Mouse (Mus musculus) midbrain, embryonic 16.5 days (tissue): ENCODE measurements around the gene Vmn2r89. TPM values are rescaled to one million over a fixed set of nuclear protein-coding genes. Genes with fewer than 3 reads are reported as not detected.
"Not testable (repeated sequence)": the region's sequence is repeated elsewhere in the genome, so short reads cannot be mapped to it uniquely, and the experiment has no call there.

Source experiments
- ATAC-seq: fragments of 200-750 bp; cut with Nextera tagmentation; 2 replicates; pipeline ENCODE4 v1.8.0; 2017; ENCODE audit warnings: moderate TSS enrichment
- H3K27ac ChIP-seq: fragments of 300-500 bp; sonication (generic); 2 replicates; pipeline ENCODE4 v1.5.1; 2014; ENCODE audit warnings: mild to moderate bottlenecking, low read length, mixed read lengths
- H3K27me3 ChIP-seq: fragments of 300-500 bp; sonication (generic); 2 replicates; pipeline ENCODE4 v1.6.1; 2014; ENCODE audit warnings: low read depth, low read length, mixed read lengths; ENCODE audit not compliant: control insufficient read depth, insufficient read depth
- H3K36me3 ChIP-seq: fragments of 300-500 bp; sonication (generic); 2 replicates; pipeline ENCODE4 v1.6.1; 2014; ENCODE audit warnings: mild to moderate bottlenecking, low read length, moderate library complexity, mixed read lengths; ENCODE audit not compliant: control insufficient read depth, insufficient read depth
- H3K4me1 ChIP-seq: fragments of 300-500 bp; sonication (generic); 2 replicates; pipeline ENCODE4 v1.6.1; 2014; ENCODE audit warnings: mild to moderate bottlenecking, low read length, mixed read lengths; ENCODE audit not compliant: control insufficient read depth, insufficient read depth
- H3K4me2 ChIP-seq: fragments of 300-500 bp; sonication (generic); 2 replicates; pipeline ENCODE4 v1.6.1; 2014; ENCODE audit warnings: mild to moderate bottlenecking, low read length, mixed read lengths
- H3K4me3 ChIP-seq: fragments of 300-500 bp; sonication (generic); 2 replicates; pipeline ENCODE4 v1.5.1; 2014; ENCODE audit warnings: low read depth, mild to moderate bottlenecking, low read length, moderate library complexity, mixed read lengths
- H3K9ac ChIP-seq: fragments of 300-500 bp; sonication (generic); 2 replicates; pipeline ENCODE4 v1.6.1; 2014; ENCODE audit warnings: low read depth, low read length, mixed read lengths
- H3K9me3 ChIP-seq: fragments of 300-500 bp; sonication (generic); replicated peaks from 2 replicates; pipeline ENCODE4 v1.6.1; 2014; ENCODE audit warnings: mild to moderate bottlenecking, low read length, mixed read lengths; ENCODE audit not compliant: control insufficient read depth, poor library complexity, severe bottlenecking
- whole genome bisulfite sequencing: fragments of 180-500 bp; shearing (Covaris S2); extraction: QIAGEN DNeasy Blood & Tissue Kit; methylation state at CpG from one replicate; pipeline ENCODE4 v1.1.7; 2014; 5-methylcytosine and 5-hydroxymethylcytosine counted together
- polyA plus RNA-seq: library from polyadenylated mRNA; unstranded; fragments of >200 nt; fragmentation: Nextera tagmentation; extraction: Ambion mirVana; gene quantifications from 2 replicates; pipeline ENCODE4 v1.2.1, GENCODE M21; 2015

Vmn2r89 gene
- polyA plus RNA-seq, 1 experiment from 2014 or later: not detected

- Histone ChIP-seq H3K4me2 (no peak overlapping the region), H3K4me1 (no peaks in the 10 kb centered on the region), H3K27ac (no peak overlapping the region), H3K36me3 (no peaks in the 10 kb centered on the region), H3K4me3 (no peak overlapping the region), H3K9me3 (no peaks in the 10 kb centered on the region), H3K9ac (no peak overlapping the region), H3K27me3 (no peaks in the 10 kb centered on the region)
- WGBS: 89% methylated on average over 5 of the region's 5 CpGs
- ATAC-seq: no peak
Measured at GRCm38 (mm10) chr14:51482051-51482715, 30.5 kb downstream of the Vmn2r89 start.

- not testable (repeated sequence) for ATAC-seq, H3K36me3 ChIP-seq, H3K4me2 ChIP-seq, H3K4me3 ChIP-seq, H3K4me1 ChIP-seq, H3K9me3 ChIP-seq, H3K9ac ChIP-seq, H3K27ac ChIP-seq, H3K27me3 ChIP-seq
- 85% methylated on average over 10 of the region's 10 CpGs for WGBS
Measured at GRCm38 (mm10) chr14:51482971-51483381, 31.3 kb downstream of the Vmn2r89 start.

- no peak for ATAC-seq
- no peaks in the 10 kb centered on the region for H3K4me1 ChIP-seq
- H3K4me2 ChIP-seq: no peak overlapping the region
- no peaks in the 10 kb centered on the region for H3K9me3 ChIP-seq
- no peaks in the 10 kb centered on the region for H3K27me3 ChIP-seq
- H3K4me3 ChIP-seq: no peak overlapping the region
- no peak overlapping the region for H3K27ac ChIP-seq
- WGBS: 100% methylated on average over 1 of the region's 1 CpGs
- H3K9ac ChIP-seq: no peak overlapping the region
- H3K36me3 ChIP-seq: no peaks in the 10 kb centered on the region
Measured at GRCm38 (mm10) chr14:51483671-51484070, 32.0 kb downstream of the Vmn2r89 start.

- WGBS: 87% methylated on average over 1 of the region's 1 CpGs
- H3K36me3 ChIP-seq: no peaks in the 10 kb centered on the region
Measured at GRCm38 (mm10) chr14:51486111-51486510, 34.5 kb downstream of the Vmn2r89 start.

GRCm38 (mm10) chr14:51495781-51496180 is 44.1 kb downstream of the Vmn2r89 start:
- Histone ChIP-seq H3K9me3 (no peaks in the 10 kb centered on the region), H3K4me3 (no peak overlapping the region), H3K4me1 (no peaks in the 10 kb centered on the region), H3K9ac (no peak overlapping the region), H3K27ac (no peak overlapping the region), H3K4me2 (no peak overlapping the region), H3K27me3 (no peaks in the 10 kb centered on the region), H3K36me3 (no peaks in the 10 kb centered on the region)
- 90% methylated on average over 2 of the region's 2 CpGs for WGBS
- ATAC-seq: no peak

More at GRCm38 (mm10) chr14:51486111-51486510, 34.5 kb downstream of the Vmn2r89 start:
- Histone ChIP-seq H3K4me3 (no peak overlapping the region), H3K4me2 (no peak overlapping the region), H3K9me3 (no peaks in the 10 kb centered on the region), H3K9ac (no peak overlapping the region), H3K4me1 (no peaks in the 10 kb centered on the region), H3K27me3 (no peaks in the 10 kb centered on the region), H3K27ac (no peak overlapping the region)
- ATAC-seq: no peak

GRCm38 (mm10) chr14:51496955-51497354 is 45.3 kb downstream of the Vmn2r89 start:
- no peaks in the 10 kb centered on the region for H3K9me3 ChIP-seq
- no peak overlapping the region for H3K4me3 ChIP-seq
- no peak overlapping the region for H3K4me2 ChIP-seq
- H3K36me3 ChIP-seq: no peaks in the 10 kb centered on the region
- WGBS: 90% methylated on average over 1 of the region's 1 CpGs
- H3K27ac ChIP-seq: no peak overlapping the region
- no peak overlapping the region for H3K9ac ChIP-seq
- no peaks in the 10 kb centered on the region for H3K27me3 ChIP-seq
- no peak for ATAC-seq
- H3K4me1 ChIP-seq: no peaks in the 10 kb centered on the region

- no peaks in the 10 kb centered on the region for H3K27me3 ChIP-seq
- no peak overlapping the region for H3K4me3 ChIP-seq
- H3K9me3 ChIP-seq: no peaks in the 10 kb centered on the region
- no peak overlapping the region for H3K4me2 ChIP-seq
- WGBS: 97% methylated on average over 2 of the region's 2 CpGs
- H3K9ac ChIP-seq: no peak overlapping the region
- no peaks in the 10 kb centered on the region for H3K4me1 ChIP-seq
- no peak overlapping the region for H3K27ac ChIP-seq
- ATAC-seq: no peak
- H3K36me3 ChIP-seq: no peaks in the 10 kb centered on the region
Measured at GRCm38 (mm10) chr14:51497958-51498357, 46.3 kb downstream of the Vmn2r89 start.

- WGBS: 88% methylated on average over 2 of the region's 2 CpGs
- no peak overlapping the region for H3K27ac ChIP-seq
- H3K4me2 ChIP-seq: no peak overlapping the region
- H3K9me3 ChIP-seq: no peaks in the 10 kb centered on the region
- no peak overlapping the region for H3K9ac ChIP-seq
- no peaks in the 10 kb centered on the region for H3K27me3 ChIP-seq
- H3K4me1 ChIP-seq: no peaks in the 10 kb centered on the region
- no peaks in the 10 kb centered on the region for H3K36me3 ChIP-seq
- H3K4me3 ChIP-seq: no peak overlapping the region
- ATAC-seq: no peak
Measured at GRCm38 (mm10) chr14:51499707-51500275, 48.1 kb downstream of the Vmn2r89 start.

- 93% methylated on average over 4 of the region's 4 CpGs for WGBS
- H3K9me3 ChIP-seq: no peaks in the 10 kb centered on the region
- no peak overlapping the region for H3K9ac ChIP-seq
- no peak overlapping the region for H3K27ac ChIP-seq
- H3K36me3 ChIP-seq: no peaks in the 10 kb centered on the region
- no peak overlapping the region for H3K4me2 ChIP-seq
- ATAC-seq: no peak
- no peaks in the 10 kb centered on the region for H3K4me1 ChIP-seq
- H3K27me3 ChIP-seq: no peaks in the 10 kb centered on the region
- no peak overlapping the region for H3K4me3 ChIP-seq
Measured at GRCm38 (mm10) chr14:51500461-51500860, 48.8 kb downstream of the Vmn2r89 start.
